Mouse (Mus musculus): ENCODE results near the gene Syt16. TPM values are rescaled to one million over a fixed set of nuclear protein-coding genes. Genes with fewer than 3 reads are reported as not detected.
A peak's percentile ranks its signal among the peaks of the same experiment; 100 is the strongest.

Syt16 gene
- polyA plus RNA-seq, 1 experiment from 2014 or later = 0.57 TPM

DNA sequence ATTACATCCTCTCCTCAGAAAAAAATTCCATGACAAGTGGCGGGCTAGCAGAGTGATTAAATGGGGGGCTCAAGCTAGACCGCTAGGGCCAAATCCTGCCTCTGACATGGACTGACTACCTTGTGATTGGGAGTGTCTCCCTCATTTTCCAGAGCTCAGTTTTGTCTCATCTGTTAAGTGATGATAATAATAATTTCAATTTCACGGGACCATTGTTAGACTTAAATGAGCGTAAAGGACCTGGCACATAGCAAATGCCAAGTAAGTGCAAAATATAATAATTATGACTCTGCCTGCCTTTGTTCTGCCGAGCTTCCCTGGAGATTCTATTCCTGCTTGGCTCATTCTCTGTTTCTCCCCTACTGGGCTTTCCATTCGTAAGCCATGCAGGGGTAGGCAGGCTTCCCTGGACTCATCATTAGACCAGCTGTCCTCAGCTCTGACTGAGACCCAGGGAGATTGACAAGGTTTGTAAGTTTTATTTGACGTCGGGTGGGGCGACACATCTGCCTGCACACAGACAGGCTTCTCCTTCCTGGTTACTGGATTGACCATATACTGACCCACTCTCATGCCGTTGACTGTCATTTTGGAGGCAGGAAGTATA, 112.1 kb downstream of the Syt16 start:
- no peak for ATAC-seq (ENCODE audit: extremely low read depth, insufficient number of reproducible peaks, low FRiP score, low TSS enrichment)
- no peaks in the 10 kb centered on the region for H3K27me3 ChIP-seq (replicated peaks)
- 79% methylated on average over 10 of the region's 10 CpGs for WGBS

DNA sequence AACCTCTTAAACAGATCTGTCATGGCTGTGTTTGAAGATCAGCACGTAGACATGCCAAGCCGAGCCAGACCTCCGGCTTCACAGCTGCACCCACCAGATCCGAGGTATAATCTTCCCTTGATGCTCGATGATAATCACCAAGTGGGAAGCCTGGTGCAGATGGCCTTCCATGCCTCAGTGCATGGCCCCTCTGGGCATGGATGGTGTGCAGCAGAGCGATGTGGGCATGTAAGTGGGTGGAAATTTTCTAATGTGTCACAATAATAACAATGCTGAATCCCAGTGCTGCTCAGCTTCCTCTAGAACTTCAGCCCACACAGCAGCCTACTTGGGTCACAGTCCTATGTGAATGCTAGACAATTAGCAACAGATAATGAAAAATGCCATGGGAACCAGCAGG, 119.4 kb downstream of the Syt16 start:
- WGBS = 66% methylated on average over 6 of the region's 6 CpGs
- no peak for ATAC-seq (ENCODE audit: extremely low read depth, insufficient number of reproducible peaks, low FRiP score, low TSS enrichment)
- H3K9me3 ChIP-seq = peaks cover 4% of the 10 kb centered on the region; the same call in 1 of the 2 replicates
- H3K27ac ChIP-seq (replicated peaks) = no peak overlapping the region
- H3K4me1 ChIP-seq = no peaks in the 10 kb centered on the region
- no peak overlapping the region for H3K4me3 ChIP-seq
- H3K27me3 ChIP-seq (replicated peaks) = no peaks in the 10 kb centered on the region
- H3K4me2 ChIP-seq = no peak overlapping the region
- no peak overlapping the region for H3K9ac ChIP-seq
- H3K36me3 ChIP-seq = no peaks in the 10 kb centered on the region

More for the DNA sequence above, 112.1 kb downstream of the Syt16 start:
- Histone ChIP-seq H3K4me3 (no peak overlapping the region), H3K27ac (replicated peaks) (no peak overlapping the region), H3K36me3 (no peaks in the 10 kb centered on the region), H3K4me1 (no peaks in the 10 kb centered on the region), H3K4me2 (no peak overlapping the region), H3K9me3 (no peaks in the 10 kb centered on the region), H3K9ac (no peak overlapping the region)

GRCm38 (mm10) chr12:74125796-74126195, 128.3 kb downstream of the Syt16 start:
- H3K27ac ChIP-seq (replicated peaks) = no peak overlapping the region
- H3K9me3 ChIP-seq = peaks cover 7% of the 10 kb centered on the region; the same call in 1 of the 2 replicates
- H3K27me3 ChIP-seq (replicated peaks) = no peaks in the 10 kb centered on the region
- 0 out of 2 replicates have a peak overlapping the region, but pooled peaks have one; percentile 4 for H3K4me2 ChIP-seq
- H3K4me3 ChIP-seq = no peak overlapping the region
- no peaks in the 10 kb centered on the region for H3K4me1 ChIP-seq
- WGBS = 70% methylated on average over 12 of the region's 12 CpGs
- H3K9ac ChIP-seq = no peak overlapping the region
- no peak for ATAC-seq (ENCODE audit: extremely low read depth, insufficient number of reproducible peaks, low FRiP score, low TSS enrichment)
- H3K36me3 ChIP-seq = no peaks in the 10 kb centered on the region

- 64% methylated on average over 1 of the region's 1 CpGs for WGBS
- no peaks in the 10 kb centered on the region for H3K27me3 ChIP-seq (replicated peaks)
- H3K27ac ChIP-seq (replicated peaks) = no peak overlapping the region
- no peaks in the 10 kb centered on the region for H3K36me3 ChIP-seq
- H3K9ac ChIP-seq = no peak overlapping the region
- no peak overlapping the region for H3K4me3 ChIP-seq
- ATAC-seq (ENCODE audit: extremely low read depth, insufficient number of reproducible peaks, low FRiP score, low TSS enrichment) = no peak
- no peaks in the 10 kb centered on the region for H3K4me1 ChIP-seq
- H3K9me3 ChIP-seq = peaks cover 7% of the 10 kb centered on the region; the same call in 1 of the 2 replicates
- no peak overlapping the region for H3K4me2 ChIP-seq
These were observed 130.8 kb downstream of the Syt16 start for GRCm38 (mm10) chr12:74128229-74128628.

DNA sequence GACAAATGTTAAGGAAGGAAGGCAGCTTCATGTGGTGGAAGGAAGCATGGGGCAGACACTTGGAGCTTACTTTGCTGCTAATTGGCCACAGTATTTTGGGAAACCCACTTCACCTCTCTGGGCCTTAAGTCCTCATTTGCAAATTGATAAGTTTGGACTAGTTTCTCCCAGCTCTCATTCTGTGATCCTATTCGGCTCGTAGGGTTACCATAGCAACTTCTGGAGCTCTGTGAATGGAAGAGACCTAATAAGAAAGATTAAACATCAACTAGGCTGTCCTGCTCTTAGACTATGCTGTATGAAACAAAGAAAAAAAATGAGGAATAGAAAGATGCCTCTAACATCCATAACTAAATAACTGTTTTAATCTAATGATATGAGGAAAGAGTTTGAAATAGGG, 134.3 kb downstream of the Syt16 start:
- WGBS = 69% methylated on average over 2 of the region's 2 CpGs
- Histone ChIP-seq H3K36me3 (no peaks in the 10 kb centered on the region), H3K4me3 (no peak overlapping the region), H3K4me1 (no peaks in the 10 kb centered on the region), H3K4me2 (no peak overlapping the region), H3K9me3 (no peaks in the 10 kb centered on the region), H3K27me3 (replicated peaks) (no peaks in the 10 kb centered on the region), H3K27ac (replicated peaks) (no peak overlapping the region), H3K9ac (no peak overlapping the region)
- ATAC-seq (ENCODE audit: extremely low read depth, insufficient number of reproducible peaks, low FRiP score, low TSS enrichment) = no peak

- Histone ChIP-seq H3K4me3 (no peak overlapping the region), H3K4me2 (no peak overlapping the region), H3K27ac (replicated peaks) (no peak overlapping the region), H3K9ac (no peak overlapping the region), H3K9me3 (no peaks in the 10 kb centered on the region), H3K4me1 (no peaks in the 10 kb centered on the region), H3K27me3 (replicated peaks) (no peaks in the 10 kb centered on the region), H3K36me3 (no peaks in the 10 kb centered on the region)
- WGBS = 71% methylated on average over 7 of the region's 7 CpGs
- ATAC-seq (ENCODE audit: extremely low read depth, insufficient number of reproducible peaks, low FRiP score, low TSS enrichment) = no peak
These were observed 144.7 kb downstream of the Syt16 start for GRCm38 (mm10) chr12:74142147-74142546.

- no peak overlapping the region for H3K9ac ChIP-seq
- 38% methylated on average over 5 of the region's 5 CpGs for WGBS
- no peaks in the 10 kb centered on the region for H3K9me3 ChIP-seq
- no peak overlapping the region for H3K4me3 ChIP-seq
- no peaks in the 10 kb centered on the region for H3K36me3 ChIP-seq
- no peak overlapping the region for H3K27ac ChIP-seq (replicated peaks)
- no peaks in the 10 kb centered on the region for H3K27me3 ChIP-seq (replicated peaks)
- no peaks in the 10 kb centered on the region for H3K4me1 ChIP-seq
- no peak overlapping the region for H3K4me2 ChIP-seq
- no peak for ATAC-seq (ENCODE audit: extremely low read depth, insufficient number of reproducible peaks, low FRiP score, low TSS enrichment)
These were observed 146.9 kb downstream of the Syt16 start for GRCm38 (mm10) chr12:74144385-74144784.

GRCm38 (mm10) chr12:74160791-74161190, 163.3 kb downstream of the Syt16 start:
- no peak overlapping the region for H3K4me2 ChIP-seq
- H3K9ac ChIP-seq = no peak overlapping the region
- no peaks in the 10 kb centered on the region for H3K9me3 ChIP-seq
- ATAC-seq (ENCODE audit: extremely low read depth, insufficient number of reproducible peaks, low FRiP score, low TSS enrichment) = no peak
- H3K36me3 ChIP-seq = no peaks in the 10 kb centered on the region
- H3K4me3 ChIP-seq = no peak overlapping the region
- H3K4me1 ChIP-seq = no peaks in the 10 kb centered on the region
- no peak overlapping the region for H3K27ac ChIP-seq (replicated peaks)
- 68% methylated on average over 3 of the region's 3 CpGs for WGBS
- no peaks in the 10 kb centered on the region for H3K27me3 ChIP-seq (replicated peaks)

DNA sequence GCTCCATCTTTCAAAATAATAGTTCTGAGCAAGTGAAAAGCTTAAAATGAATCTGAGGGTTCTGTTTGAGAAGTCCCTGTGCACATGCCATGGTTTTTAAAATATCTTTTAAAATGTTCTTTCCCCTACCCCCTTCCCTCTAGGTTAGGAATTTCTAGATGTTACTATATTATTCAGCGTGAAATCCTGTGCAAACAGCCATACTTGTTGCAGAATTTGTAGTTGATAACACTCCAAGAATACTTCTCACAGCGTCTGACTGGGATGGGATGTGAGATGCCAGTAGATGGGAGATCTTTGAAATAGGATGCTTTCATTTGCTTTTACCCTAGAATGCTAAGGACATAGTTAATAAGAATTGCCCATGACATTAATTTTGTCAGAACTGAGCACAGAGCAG, 165.6 kb downstream of the Syt16 start:
- 51% methylated on average over 2 of the region's 2 CpGs for WGBS
- H3K9me3 ChIP-seq = no peaks in the 10 kb centered on the region
- no peaks in the 10 kb centered on the region for H3K4me1 ChIP-seq
- no peak for ATAC-seq (ENCODE audit: extremely low read depth, insufficient number of reproducible peaks, low FRiP score, low TSS enrichment)
- no peaks in the 10 kb centered on the region for H3K36me3 ChIP-seq
- no peak overlapping the region for H3K4me2 ChIP-seq
- H3K4me3 ChIP-seq = no peak overlapping the region
- no peaks in the 10 kb centered on the region for H3K27me3 ChIP-seq (replicated peaks)
- no peak overlapping the region for H3K9ac ChIP-seq
- no peak overlapping the region for H3K27ac ChIP-seq (replicated peaks)

- 60% methylated on average over 1 of the region's 1 CpGs for whole genome bisulfite sequencing
- no peak for ATAC-seq (ENCODE audit: extremely low read depth, insufficient number of reproducible peaks, low FRiP score, low TSS enrichment)
- Histone ChIP-seq H3K9me3 (no peaks in the 10 kb centered on the region), H3K36me3 (no peaks in the 10 kb centered on the region), H3K4me2 (no peak overlapping the region), H3K27me3 (replicated peaks) (no peaks in the 10 kb centered on the region), H3K4me1 (0 out of 2 replicates have a peak, but pooled peaks cover 3% of the 10 kb centered on the region), H3K27ac (replicated peaks) (no peak overlapping the region), H3K4me3 (no peak overlapping the region), H3K9ac (no peak overlapping the region)
These were observed 173.8 kb downstream of the Syt16 start for GRCm38 (mm10) chr12:74171257-74171656.

- Histone ChIP-seq H3K9me3 (no peaks in the 10 kb centered on the region), H3K4me3 (no peak overlapping the region), H3K36me3 (no peaks in the 10 kb centered on the region), H3K9ac (no peak overlapping the region), H3K4me2 (no peak overlapping the region), H3K4me1 (0 out of 2 replicates have a peak, but pooled peaks cover 3% of the 10 kb centered on the region), H3K27ac (replicated peaks) (no peak overlapping the region), H3K27me3 (replicated peaks) (no peaks in the 10 kb centered on the region; the same call in 1 of the 2 replicates)
- ATAC-seq (ENCODE audit: extremely low read depth, insufficient number of reproducible peaks, low FRiP score, low TSS enrichment) = no peak
- WGBS = 75% methylated on average over 3 of the region's 3 CpGs
These were observed 176.4 kb downstream of the Syt16 start for GRCm38 (mm10) chr12:74173902-74174301.

DNA sequence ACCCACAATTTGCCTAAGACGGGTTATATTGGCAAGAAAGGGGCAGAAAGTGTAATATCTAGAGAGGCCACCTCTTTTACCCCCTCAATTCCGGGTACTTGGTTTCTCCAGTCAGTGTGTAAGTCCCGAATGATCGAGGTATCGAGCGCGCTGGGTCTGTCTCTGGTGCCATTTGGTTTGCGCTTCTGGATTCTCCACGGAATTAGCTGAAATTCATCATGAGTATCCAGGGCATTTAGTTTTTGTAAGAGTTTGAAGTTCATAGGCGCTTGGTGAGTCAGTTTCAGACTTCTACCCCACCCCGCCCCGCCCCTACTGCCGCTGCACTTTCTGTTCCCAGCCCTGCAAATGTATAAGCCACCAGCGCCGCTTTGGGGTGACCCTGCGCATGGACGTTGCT, 187.1 kb downstream of the Syt16 start:
- Histone ChIP-seq H3K4me2 (peak overlapping the region; percentile 49), H3K4me1 (no peaks in the 10 kb centered on the region)

More for the DNA sequence above, 187.1 kb downstream of the Syt16 start:
- Histone ChIP-seq H3K9me3 (no peaks in the 10 kb centered on the region; the same call in 1 of the 2 replicates), H3K27ac (replicated peaks) (no peak overlapping the region), H3K4me3 (peak overlapping the region; percentile 23), H3K9ac (no peak overlapping the region), H3K36me3 (no peaks in the 10 kb centered on the region), H3K27me3 (replicated peaks) (no peaks in the 10 kb centered on the region)
- 66% methylated on average over 17 of the region's 17 CpGs for WGBS
- no peak for ATAC-seq (ENCODE audit: extremely low read depth, insufficient number of reproducible peaks, low FRiP score, low TSS enrichment)
